Mouse (Mus musculus): ENCODE measurements around the gene Coro6.

The Coro6 gene

DNA sequence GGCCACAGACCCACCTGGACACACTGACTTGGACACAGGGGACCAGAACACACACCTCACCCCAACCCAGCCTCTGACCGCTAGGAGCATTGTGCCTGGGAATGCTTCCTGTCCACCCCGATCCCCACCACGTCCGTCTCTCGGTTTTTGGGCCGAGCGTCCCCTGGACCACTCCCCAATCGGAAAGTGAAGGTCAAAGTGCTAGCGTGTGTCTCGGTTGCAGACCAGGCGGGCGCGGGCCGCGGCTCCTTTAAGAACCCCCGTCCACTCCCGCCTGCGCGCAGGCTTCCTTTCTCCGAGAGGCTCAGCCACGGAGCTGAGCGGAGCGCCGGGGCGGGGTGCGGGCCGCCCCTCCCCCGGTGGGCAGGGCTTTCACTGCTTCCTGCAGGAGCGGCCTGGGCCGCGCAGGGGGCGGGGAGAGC lies 30.7 kb downstream of the Coro6 start:
- CTCF ChIA-PET, result interaction anchor here (0.6 kb wide), 1 partner anchor 27 kb away, joined by 3 read pairs; no protein-coding TSS in a partner anchor

DNA sequence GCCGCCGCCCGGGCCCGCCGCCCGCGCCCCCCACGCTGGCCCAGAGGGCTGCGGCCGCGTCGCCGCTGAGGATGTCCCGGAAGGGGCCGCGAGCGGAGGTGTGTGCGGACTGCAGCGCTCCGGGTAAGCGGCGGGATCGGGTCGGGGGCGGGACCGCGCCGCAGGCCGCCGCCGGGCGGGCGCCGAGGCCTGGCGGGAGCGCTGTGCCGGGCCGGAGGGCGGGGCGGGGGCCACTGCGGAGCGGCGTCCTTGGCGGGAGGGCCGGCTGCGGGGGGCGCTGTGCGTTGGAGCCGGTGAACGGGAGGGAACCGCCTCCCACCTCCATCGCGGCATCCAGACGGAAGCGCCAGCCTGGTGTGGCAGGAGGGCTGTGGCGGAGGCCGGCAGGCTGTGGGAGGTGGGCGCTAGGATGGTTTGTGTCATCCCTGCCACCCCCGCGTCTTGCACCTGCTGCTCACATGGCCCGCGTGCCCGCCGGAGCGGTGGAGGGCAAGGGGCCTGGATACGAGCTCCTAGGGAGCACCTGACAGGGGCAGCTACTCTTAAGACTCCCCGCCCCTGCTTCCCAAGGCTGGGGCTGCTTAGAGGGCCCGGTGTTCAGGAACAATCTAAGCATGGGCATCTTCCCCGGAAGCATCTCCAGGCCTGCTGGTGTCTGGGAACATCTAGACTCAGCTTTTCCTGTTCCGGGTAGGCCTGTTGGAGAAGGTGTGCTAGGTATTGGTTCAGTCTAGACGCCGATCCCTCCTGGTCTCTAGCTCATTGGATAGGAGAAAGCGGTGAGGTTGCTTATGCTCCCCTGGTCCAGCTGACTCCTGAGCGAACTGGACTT lies 31.5 kb downstream of the Coro6 start, which contains the start of gene Git1:
Git1 (plus strand) TSS at position 51 of the 832 bp plus-strand sequence.
- CTCF ChIA-PET, result no interaction called here

DNA sequence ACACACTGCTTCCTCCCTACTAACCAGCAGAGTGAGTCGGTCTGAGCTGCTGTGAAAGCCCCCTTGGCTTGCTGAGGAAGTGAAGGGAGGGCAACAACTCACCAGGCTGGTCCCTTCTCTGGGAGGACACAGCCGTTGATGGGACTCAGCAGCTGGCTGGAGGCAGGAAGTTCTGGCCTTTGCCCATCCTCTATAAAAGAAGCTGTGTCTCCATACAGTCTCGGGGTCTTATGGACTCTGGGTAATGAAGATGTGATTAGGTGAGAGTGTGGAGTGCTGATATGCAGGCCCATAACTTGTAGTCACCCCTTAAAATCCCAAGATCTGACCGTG lies 32.1 kb downstream of the Coro6 start:
- CTCF ChIA-PET, result no interaction called here

DNA sequence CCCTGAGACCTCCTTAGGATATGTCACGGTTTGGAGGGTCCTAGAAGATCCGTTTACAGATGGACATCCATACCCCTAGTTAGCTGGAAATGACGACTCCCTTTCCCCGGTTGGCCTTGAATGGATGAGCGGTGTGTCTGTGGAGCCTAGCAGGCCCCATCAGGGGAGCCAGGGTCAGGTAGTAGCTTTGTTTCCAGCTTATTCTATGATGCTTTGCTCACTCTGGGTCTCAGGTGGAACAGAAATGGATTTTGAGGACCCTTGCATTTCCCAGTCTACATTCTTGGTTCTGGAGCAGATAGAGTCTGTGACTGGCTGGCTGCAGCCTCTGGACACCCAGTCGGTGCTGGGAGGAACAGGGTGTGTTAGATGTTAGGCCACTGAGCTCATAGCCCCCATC lies 32.6 kb downstream of the Coro6 start:
- CTCF ChIA-PET, result no interaction called here

DNA sequence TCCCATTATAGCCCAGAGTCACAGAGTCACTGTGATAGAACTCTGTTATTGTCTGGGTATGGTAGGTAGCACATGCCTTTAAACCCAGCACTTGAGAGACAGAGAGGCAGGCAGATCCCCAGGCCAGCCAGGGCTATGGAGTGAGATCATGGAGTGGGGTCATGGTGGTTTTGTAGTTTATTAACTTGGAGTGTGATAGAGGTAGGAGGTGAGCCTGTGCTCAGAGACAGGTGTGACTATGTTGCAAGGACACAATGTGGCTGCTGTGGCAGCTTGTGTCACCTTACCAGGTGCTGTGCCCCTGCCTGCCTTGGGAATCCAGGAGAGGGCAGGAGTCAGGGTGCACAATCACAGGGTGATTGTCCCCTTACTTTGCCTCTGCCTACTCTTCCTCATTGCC lies 33.3 kb downstream of the Coro6 start:
- CTCF ChIA-PET, result interaction anchor here (0.7 kb wide), 1 partner anchor 42 kb away, joined by 15 read pairs; no protein-coding TSS in a partner anchor

DNA sequence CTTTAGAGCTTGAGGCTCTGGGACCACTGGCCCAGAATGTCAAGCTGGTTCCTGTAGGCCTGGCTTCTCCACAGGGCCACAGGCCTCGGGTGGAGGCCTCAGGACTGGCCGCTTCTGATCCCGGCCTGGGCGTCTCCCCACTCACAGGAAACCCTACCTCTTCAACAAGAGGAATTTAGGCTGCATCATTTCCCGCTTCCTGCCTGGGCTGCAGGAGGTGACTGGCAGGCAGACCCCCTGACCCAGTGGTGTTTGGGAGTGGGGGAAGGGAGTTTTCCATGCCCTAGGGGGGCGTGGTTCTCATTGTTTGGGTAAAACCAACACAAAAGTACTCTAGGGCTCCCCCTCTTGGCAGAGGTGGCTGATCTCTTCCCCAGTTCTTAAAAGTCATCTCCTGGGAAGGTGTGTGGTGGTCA lies 35.1 kb downstream of the Coro6 start:
- CTCF ChIA-PET, result no interaction called here

DNA sequence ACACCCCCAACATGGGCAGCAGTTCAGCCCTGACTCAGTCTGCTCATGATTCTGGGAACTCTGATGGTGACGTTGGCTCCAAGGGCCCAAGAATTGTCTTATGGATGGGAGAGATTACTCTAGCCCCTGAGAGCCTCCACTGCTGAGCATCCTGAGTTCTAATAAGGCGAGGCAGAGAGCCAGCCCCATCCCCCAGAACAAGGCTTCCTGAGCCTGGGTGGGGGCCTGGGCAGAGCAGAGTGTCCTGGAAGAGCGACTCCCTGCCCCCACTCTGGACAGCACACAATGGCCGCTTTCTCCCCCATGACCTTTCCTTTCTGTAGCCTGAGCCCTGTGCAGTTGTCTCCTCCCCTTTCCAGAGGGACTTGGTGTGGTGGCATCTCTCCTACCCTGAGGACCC lies 35.6 kb downstream of the Coro6 start:
- CTCF ChIA-PET, result no interaction called here

DNA sequence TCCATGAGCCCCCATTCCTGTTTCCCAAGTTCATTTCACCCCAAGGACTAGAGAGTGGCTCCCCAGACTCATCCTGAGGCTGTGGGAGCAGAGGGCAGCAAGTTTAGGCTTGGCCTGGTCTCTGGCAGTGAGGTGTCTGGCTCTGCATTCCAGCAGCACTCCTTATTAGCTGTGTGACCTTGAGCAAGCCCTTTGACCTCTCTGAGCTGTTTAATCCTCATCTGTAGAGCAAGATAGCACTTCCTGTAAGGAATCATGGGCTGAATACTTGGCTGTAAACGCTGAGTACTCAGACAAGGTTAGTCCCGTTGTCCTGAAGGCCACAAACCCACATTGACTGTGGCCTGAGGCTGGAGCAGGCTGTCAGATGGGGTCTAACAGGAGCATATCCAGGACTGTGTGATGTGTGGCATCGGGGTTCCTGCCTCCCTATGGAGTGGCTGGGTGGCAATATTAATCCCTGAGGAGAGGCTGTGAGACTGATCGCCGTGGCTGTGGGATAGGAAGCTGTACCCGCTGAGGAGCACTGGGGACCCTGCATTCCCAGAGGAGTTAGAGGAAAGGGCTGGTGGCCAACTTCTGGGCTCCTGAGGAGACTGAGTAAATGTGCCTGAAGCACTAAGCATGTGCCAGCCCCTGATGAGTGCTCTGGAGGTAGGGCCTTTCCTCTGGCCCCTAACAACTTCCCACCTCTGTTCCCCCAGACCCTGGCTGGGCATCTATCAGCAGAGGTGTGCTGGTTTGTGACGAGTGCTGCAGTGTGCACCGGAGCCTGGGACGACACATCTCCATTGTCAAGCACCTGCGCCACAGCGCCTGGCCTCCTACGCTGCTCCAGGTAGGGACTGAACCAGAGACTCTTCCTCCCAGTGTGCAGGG lies 36.3 kb downstream of the Coro6 start:
- CTCF ChIA-PET, result interaction anchor here (0.7 kb wide), 1 partner anchor 311 kb away, joined by 5 read pairs; no protein-coding TSS in a partner anchor

DNA sequence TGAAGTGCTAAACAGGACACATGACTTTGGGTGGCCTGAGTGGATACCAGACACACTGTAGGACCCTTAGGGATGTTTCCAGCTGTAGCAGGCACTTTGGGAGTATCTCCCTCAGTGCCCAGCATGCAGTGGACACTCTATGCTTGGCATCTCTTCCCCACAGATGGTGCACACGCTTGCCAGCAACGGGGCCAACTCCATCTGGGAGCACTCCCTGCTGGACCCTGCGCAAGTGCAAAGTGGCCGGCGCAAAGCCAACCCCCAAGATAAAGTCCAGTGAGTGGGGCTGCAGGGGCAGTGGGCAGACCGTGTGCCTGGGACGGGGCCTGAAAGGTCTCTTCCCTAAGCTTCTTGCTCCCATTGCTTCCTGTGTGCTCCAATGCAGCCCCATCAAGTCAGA lies 37.1 kb downstream of the Coro6 start:
- CTCF ChIA-PET, result interaction anchor here (0.6 to 0.7 kb wide), 2 partner anchors 9 to 310 kb away, joined by 3 to 5 read pairs; no protein-coding TSS in a partner anchor

DNA sequence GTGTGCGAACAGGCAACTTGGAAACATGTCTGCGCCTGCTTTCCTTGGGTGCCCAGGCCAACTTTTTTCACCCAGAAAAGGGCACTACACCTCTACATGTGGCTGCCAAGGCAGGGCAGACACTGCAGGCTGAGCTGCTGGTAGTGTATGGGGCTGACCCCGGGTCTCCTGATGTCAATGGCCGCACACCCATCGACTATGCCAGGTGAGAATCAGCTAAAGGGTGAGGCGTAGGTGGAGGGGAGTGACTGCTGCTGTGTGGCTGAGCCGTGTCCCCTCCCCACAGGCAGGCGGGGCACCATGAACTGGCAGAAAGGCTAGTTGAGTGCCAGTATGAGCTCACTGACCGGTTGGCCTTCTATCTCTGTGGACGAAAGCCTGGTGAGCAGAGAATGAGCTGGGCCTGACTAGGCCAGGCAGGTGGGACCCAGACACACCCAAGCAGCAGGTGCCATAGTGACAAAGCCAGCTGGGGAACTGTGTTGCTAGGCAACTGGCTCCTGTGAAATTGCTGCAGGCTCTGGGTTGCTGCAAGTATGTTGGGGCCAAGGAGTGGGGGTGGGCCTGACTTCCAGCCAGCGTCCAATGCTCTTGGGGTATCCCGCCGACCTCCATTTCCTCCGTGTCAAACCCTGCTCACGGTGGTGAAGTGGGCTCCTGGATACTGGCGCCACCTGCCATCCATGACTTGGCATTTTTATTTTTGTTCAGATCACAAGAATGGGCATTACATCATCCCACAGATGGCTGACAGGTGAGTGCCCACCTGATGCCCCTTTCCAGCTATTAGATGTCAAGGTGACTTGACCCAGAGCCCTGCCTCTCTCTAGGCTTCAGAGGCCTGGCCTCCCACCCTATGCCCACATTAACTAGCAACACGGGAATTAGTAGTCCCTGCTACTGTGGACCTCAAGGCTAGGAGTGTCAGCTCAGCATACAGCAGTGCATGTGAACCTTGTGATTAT lies 38.4 kb downstream of the Coro6 start:
- CTCF ChIA-PET, result interaction anchor here (0.5 kb wide), 1 partner anchor 189 kb away, joined by 6 read pairs; no protein-coding TSS in a partner anchor

DNA sequence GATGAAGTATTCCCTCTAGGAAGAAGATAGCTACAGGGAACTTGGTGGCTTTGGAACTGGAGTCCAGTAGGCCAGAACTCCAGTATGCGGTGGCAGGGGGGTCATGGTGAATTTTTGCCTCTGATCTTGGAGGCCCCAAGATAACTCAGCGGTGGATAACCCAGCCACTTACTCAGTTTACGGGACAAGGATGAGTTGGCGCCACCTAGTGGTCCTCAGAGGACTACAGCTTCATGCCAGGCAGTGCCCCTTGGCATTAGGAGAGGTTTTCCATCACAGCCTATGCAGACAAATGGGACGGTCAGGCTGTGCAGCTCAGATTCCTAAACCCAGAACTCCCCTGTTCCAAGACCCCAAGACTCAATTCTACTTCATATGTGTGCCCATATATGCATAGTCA lies 39.2 kb downstream of the Coro6 start:
- CTCF ChIA-PET, result no interaction called here

DNA sequence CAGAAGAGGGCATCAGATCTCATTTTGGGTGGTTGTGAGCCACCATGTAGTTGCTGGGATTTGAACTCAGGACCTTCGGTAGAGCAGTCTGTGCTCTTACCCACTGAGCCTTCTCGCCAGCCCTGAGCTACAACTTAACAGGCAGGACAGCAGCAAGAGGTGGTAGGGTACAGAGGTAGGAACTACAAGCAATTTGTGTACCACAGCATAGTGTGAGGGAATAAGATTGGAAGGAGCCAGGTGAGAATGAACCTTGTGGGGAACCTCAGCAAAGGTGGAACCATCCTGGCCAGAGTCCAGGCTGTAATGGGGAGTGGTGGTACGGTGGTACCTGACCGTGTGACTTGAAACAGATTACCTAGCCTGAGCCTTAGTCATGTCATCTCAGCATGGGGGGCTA lies 39.8 kb downstream of the Coro6 start:
- CTCF ChIA-PET, result interaction anchor here (0.5 kb wide), 1 partner anchor 465 kb away, joined by 3 read pairs; no protein-coding TSS in a partner anchor

DNA sequence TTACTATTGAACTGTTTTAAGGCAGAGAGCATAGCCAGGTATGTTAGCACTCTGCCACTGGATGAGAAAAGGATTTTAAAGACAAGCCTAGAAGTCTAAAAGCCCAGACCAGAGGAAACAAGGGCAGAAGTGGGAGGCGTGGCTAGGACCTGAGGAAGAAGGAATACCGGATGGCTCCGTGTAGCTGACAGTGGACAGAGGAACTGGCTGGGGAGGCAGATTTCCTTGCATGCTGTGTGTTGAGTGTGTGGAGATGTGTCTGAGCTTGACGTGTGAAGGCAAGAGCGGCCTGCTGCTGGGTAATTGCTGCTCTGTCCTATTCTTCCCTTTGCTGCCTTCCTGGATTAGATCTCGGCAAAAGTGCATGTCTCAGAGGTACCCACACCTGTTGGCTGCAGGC lies 40.3 kb downstream of the Coro6 start:
- CTCF ChIA-PET, result no interaction called here

DNA sequence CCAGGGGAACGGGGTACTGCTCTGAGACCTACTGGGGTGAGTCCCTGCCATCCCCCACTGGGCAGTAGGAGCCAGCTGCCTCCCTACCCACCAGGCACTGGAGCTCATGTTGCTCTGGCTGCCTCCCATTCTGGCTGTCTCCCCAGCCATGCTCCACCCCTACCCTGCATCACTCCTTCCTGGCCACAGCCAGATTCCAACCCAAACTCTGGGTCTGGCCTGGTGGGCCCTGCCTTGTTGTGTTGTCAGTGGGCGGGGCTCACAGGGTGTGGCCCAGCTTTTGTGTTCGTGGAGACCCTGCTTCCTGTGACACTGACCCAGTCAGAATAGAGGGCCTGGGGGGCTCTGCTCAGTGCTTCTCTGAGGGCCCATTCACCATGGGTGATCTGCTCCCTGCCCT lies 41.3 kb downstream of the Coro6 start:
- CTCF ChIA-PET, result interaction anchor here (0.8 kb wide), 1 partner anchor 36 kb away, joined by 3 read pairs; no protein-coding TSS in a partner anchor

DNA sequence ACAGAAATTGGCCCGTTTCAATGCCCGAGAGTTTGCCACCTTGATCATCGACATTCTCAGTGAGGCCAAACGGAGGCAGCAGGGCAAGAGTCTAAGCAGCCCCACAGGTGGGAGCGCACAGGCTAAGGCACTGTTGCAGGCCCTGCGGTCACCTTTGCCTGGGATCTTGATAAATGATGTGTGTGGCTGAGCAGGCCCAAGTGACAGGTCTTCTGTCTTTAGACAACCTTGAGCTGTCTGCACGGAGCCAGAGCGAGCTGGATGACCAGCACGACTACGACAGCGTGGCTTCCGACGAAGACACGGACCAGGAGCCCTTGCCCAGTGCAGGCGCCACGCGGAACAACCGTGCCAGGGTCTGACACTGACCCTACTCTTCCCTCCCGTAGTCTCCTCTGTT lies 42.2 kb downstream of the Coro6 start:
- CTCF ChIA-PET, result interaction anchor here (1.2 kb wide), 1 partner anchor 125 kb away, joined by 5 read pairs; no protein-coding TSS in a partner anchor

DNA sequence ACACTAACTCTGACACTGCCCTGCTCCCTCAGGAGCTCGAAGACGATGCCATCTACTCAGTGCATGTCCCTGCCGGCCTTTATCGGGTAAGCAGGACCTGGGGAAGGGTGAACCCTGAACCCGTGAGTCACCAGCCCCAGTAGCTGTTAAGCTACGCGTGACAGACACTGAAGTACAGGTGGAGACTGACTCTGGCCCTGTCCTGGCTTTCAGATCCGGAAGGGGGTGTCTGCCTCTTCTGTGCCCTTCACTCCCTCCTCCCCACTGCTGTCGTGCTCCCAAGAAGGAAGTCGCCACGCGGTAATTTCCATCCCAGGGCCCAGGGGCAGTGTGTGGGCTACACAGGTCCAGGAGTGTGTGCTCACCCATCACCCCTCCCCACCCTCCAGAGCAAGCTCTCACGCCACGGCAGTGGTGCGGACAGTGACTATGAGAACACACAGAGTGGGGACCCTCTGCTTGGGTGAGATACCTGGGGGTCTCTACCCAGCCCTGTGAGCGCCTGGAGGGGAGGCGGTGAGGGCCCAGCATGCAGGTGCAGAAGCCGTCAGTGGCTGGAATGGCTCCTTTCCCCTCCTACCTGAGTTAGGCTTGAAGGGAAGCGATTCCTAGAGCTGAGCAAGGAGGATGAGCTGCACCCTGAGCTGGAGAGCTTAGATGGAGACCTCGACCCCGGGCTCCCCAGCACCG lies 43.2 kb downstream of the Coro6 start:
- CTCF ChIA-PET, result interaction anchor here (0.6 to 1.2 kb wide), 2 partner anchors 35 to 124 kb away, joined by 4 to 5 read pairs; no protein-coding TSS in a partner anchor

DNA sequence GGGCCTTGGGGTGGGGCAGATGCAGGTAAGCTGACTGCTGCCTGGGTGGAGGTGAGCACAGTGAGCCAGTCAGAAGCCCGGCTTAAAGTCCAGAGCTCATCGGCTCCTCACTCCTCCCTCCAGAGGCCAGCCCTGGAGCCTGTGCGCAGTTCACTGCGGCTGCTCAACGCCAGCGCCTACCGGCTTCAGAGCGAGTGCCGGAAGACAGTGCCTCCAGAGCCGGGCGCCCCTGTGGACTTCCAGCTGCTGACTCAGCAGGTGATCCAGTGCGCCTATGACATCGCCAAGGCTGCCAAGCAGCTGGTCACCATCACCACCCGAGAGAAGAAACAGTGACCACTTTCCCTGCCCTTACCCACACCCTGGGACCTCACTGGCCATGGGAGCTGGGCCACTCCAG lies 44.1 kb downstream of the Coro6 start:
- CTCF ChIA-PET, result no interaction called here

DNA sequence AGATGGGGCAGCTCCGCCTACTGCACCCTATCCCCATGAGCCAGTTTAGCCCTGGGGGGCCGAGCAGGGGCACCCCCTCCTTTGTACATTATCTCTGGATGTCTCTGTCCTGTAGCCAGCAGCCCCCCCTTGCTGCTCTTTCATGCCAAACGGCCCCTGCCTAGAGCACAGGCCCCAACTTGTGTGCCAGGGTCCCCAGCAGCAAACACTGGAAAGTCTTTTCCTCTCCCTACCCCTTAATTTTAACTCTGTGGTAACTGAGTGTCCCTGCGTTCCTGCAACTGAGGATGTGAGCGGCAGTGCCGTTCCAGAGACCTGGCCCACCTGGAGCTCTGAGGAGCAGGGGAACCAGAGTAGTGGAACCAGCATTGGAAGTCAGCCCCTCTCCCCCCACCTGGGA lies 44.7 kb downstream of the Coro6 start:
- CTCF ChIA-PET, result interaction anchor here (0.5 to 1.0 kb wide), 2 partner anchors 14 to 172 kb away, joined by 4 read pairs; no protein-coding TSS in a partner anchor

DNA sequence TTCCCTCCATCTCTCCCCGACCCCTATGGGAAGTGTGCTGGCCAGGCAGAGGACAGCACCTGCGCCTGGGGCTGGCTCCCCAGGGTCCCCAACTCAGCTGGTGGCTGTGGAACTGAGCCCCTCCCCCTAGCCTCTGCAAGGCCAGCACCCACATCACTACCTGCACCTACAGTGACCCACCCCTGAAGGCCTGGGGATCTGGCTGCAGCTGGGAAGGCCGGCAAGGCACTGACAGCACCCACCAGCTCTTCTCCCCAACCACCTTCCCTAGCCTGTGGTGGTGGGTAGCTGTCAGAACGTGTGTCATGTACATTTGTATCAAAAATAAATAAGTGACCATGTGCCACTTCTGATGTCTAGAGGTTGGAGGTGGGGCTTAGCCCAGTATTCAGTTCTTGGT lies 45.2 kb downstream of the Coro6 start:
- CTCF ChIA-PET, result interaction anchor here (0.5 to 1.0 kb wide), 3 partner anchors 14 to 172 kb away, joined by 3 to 4 read pairs (median 4); no protein-coding TSS in a partner anchor
